Mouse (Mus musculus) limb, embryonic 14.5 days (tissue): ENCODE data around the gene Fam160a1. TPM values are rescaled to one million over a fixed set of nuclear protein-coding genes. Genes with fewer than 3 reads are reported as not detected.

Experiments used
- ATAC-seq: fragments of 200-750 bp; cut with Nextera tagmentation; 2 replicates; pipeline ENCODE4 v1.8.0; 2017; ENCODE audit warnings: low read depth, moderate number of reproducible peaks, moderate TSS enrichment; ENCODE audit not compliant: low FRiP score
- DNase-seq: peaks from one replicate; pipeline ENCODE4 v3.0.0-alpha.2; 2015; ENCODE audit warnings: low spot score
- H3K27ac ChIP-seq: fragments of 300-500 bp; sonication (generic); replicated peaks from 2 replicates; pipeline ENCODE4 v1.5.1; 2014; ENCODE audit warnings: low read depth, mild to moderate bottlenecking, low read length, moderate library complexity, mixed read lengths
- H3K27me3 ChIP-seq: fragments of 300-500 bp; sonication (generic); 2 replicates; pipeline ENCODE4 v1.6.1; 2014; ENCODE audit warnings: low read length, mixed read lengths; ENCODE audit not compliant: control insufficient read depth, insufficient read depth
- H3K36me3 ChIP-seq: fragments of 300-500 bp; sonication (generic); 2 replicates; pipeline ENCODE4 v1.6.1; 2014; ENCODE audit warnings: mild to moderate bottlenecking, low read length, moderate library complexity, mixed read lengths; ENCODE audit not compliant: control insufficient read depth, insufficient read depth
- H3K4me1 ChIP-seq: fragments of 300-500 bp; sonication (generic); 2 replicates; pipeline ENCODE4 v1.6.1; 2014; ENCODE audit warnings: antibody characterized with exemption, low read length, mixed read lengths; ENCODE audit not compliant: control insufficient read depth, insufficient read depth
- H3K4me2 ChIP-seq: fragments of 300-500 bp; sonication (generic); replicated peaks from 2 replicates; pipeline ENCODE4 v1.6.1; 2014; ENCODE audit warnings: low read depth, mild to moderate bottlenecking, low read length, moderate library complexity; ENCODE audit not compliant: severe bottlenecking
- H3K4me3 ChIP-seq: fragments of 300-500 bp; sonication (generic); replicated peaks from 2 replicates; pipeline ENCODE4 v1.5.1; 2014; ENCODE audit warnings: low read length
- H3K9ac ChIP-seq: fragments of 300-500 bp; sonication (generic); 2 replicates; pipeline ENCODE4 v1.6.1; 2014; ENCODE audit warnings: mild to moderate bottlenecking, low read depth, low read length, moderate library complexity; ENCODE audit not compliant: severe bottlenecking
- H3K9me3 ChIP-seq: fragments of 300-500 bp; sonication (generic); 2 replicates; pipeline ENCODE4 v1.6.1; 2016; ENCODE audit warnings: low read length; ENCODE audit not compliant: control insufficient read depth
- POLR2A ChIP-seq: fragments of 200-500 bp; IDR thresholded peaks from 2 replicates; pipeline ENCODE4 v1.8.0; 2012; ENCODE audit warnings: inconsistent platforms, mild to moderate bottlenecking, moderate library complexity, borderline replicate concordance; ENCODE audit not compliant: insufficient read depth, insufficient read length; ENCODE audit errors: extremely low read depth
- WGBS: fragments of 180-500 bp; shearing (Covaris S2); extraction: QIAGEN DNeasy Blood & Tissue Kit; methylation state at CpG from one replicate; pipeline ENCODE4 v1.1.7; 2014; 5-methylcytosine and 5-hydroxymethylcytosine counted together
- polyA plus RNA-seq, 2 experiments: library from polyadenylated mRNA; depleted of rRNA in 1 of 2; stranded (reverse) in 1 of 2; unstranded in 1 of 2; fragments of >200 nt; fragmentation: Nextera tagmentation in 1 of 2; extraction: Ambion mirVana in 1 of 2; gene quantifications; 2 replicates each; pipeline versions ENCODE4 v1.2.1 to v1.2.3; 2012 to 2014

Gene Fam160a1
- polyA plus RNA-seq, 2 experiments = 4.3 to 6.2 TPM

DNA sequence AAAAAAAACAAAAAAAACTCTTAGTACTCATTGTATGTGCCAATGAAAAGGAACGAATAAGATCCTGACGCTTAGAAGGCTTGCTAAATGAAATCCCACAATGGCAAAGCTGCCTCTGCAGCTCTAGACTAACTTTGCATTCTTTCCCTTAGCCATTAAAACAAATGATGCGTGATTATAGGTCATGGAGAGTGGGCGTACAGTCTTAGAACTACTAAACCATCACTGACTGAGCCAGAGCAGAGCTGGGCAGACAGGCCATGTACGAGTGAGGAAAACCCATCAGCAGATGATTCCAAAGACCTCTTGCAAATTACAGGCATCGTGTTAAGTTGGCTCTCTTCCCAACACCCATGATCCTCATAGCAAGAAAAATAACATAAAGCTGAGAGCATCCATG is 10.7 kb upstream of the Fam160a1 start:
- TF ChIP-seq POLR2A = no peak

DNA sequence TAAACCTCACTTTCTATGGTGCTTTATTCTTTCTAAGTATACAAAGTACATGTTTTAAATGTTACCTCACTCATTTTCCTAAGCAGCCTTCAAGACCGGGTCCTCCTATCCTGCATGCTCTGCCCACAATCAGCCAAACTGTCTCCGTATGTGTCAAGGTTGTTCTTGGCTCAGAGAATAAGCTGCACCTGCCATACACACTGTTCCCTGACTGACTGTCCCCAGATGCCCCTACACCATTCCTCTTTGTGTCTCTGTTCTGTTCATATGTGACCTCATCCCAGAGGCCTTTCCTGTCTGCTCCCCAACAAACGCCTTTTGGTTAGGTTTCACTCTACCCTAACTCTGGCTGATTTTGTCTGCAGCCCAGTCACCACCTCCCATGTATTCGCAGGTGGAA is 10.2 kb upstream of the Fam160a1 start:
- WGBS = 66% methylated on average over 4 of the region's 4 CpGs
- H3K4me3 ChIP-seq = no peak overlapping the region
- H3K9me3 ChIP-seq = no peaks in the 10 kb centered on the region
- no peaks in the 10 kb centered on the region for H3K27me3 ChIP-seq
- ATAC-seq (no peak), DNase-seq (no peak)
- H3K4me2 ChIP-seq = no peak overlapping the region
- no peak overlapping the region for H3K9ac ChIP-seq
- H3K4me1 ChIP-seq = no peaks in the 10 kb centered on the region; the same call in 1 of the 2 replicates
- TF ChIP-seq POLR2A = no peak
- no peaks in the 10 kb centered on the region for H3K36me3 ChIP-seq
- 0 out of 2 replicates have a peak overlapping the region, but pooled peaks have one; percentile 38 for H3K27ac ChIP-seq

More for the DNA sequence above, 10.7 kb upstream of the Fam160a1 start:
- Histone ChIP-seq H3K36me3 (no peaks in the 10 kb centered on the region), H3K9me3 (no peaks in the 10 kb centered on the region), H3K9ac (no peak overlapping the region), H3K4me2 (no peak overlapping the region), H3K27ac (0 out of 2 replicates have a peak overlapping the region, but pooled peaks have one; percentile 38), H3K27me3 (no peaks in the 10 kb centered on the region), H3K4me3 (no peak overlapping the region), H3K4me1 (no peaks in the 10 kb centered on the region; the same call in 1 of the 2 replicates)
- ATAC-seq (no peak), DNase-seq (no peak)
- 72% methylated on average over 6 of the region's 6 CpGs for WGBS

DNA sequence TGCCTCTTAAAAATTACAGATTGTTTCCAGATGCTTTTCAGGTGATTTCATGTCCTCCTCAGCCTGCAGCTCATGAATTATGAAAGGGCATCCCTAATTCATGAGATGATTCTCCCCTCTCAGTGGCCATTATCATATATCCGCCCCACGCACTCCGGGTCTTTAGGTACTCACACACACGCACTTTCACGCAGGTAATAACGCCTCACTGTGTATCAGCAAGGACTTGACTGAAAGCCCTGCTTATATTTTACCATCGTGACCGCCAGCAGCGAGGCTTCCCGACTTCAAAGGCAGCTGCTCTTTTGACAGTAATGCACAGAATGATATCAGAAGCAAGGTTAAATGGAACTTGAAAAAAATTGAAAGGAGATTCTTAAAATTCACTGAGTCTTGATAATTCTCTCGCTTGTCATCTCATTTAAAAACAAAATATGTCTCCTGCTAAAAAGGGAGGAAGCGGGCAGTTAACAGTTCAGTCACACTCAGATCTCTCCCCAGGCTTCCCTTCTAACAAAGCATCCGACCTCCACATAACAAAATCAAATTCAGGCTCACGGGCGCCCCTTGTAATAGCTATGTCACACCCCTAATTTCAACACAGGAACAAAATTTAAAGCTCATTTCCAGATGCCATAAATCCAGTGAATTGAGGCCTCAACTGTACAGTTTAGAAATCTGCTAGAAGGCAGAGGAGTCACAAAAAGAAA is 3.9 kb upstream of the Fam160a1 start:
- DNase-seq (no peak), ATAC-seq (no peak)
- Histone ChIP-seq H3K36me3 (no peaks in the 10 kb centered on the region), H3K27me3 (no peaks in the 10 kb centered on the region), H3K27ac (no peak overlapping the region), H3K9ac (no peak overlapping the region), H3K4me1 (peaks cover 2% of the 10 kb centered on the region; the same call in 1 of the 2 replicates), H3K4me2 (no peak overlapping the region), H3K9me3 (no peaks in the 10 kb centered on the region), H3K4me3 (no peak overlapping the region)
- 37% methylated on average over 15 of the region's 15 CpGs for WGBS
- TF ChIP-seq POLR2A = no peak

DNA sequence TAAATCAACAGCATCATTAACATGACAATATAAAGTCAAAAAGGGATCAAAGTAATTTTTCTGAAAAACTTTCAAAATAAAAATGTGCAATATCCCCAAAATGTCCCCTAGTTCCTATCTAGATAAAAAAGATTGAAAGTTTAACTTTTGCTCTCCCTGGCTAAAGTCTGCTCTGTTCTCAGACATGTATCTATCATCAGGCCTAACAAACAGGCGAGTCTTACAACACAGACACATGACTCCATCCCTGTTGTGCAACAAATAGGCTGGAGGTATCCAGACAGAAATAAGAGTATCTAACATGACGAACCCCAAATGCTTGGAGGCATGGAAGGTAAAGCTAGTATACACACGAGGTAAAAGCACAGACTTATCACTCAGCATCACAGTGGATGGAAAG is 2.2 kb upstream of the Fam160a1 start:
- no peak for TF ChIP-seq POLR2A
- H3K9ac ChIP-seq = no peak overlapping the region
- peaks cover 2% of the 10 kb centered on the region; the same call in 1 of the 2 replicates for H3K4me1 ChIP-seq
- H3K9me3 ChIP-seq = no peaks in the 10 kb centered on the region
- ATAC-seq = no peak
- no peak overlapping the region for H3K27ac ChIP-seq
- no peak overlapping the region for H3K4me2 ChIP-seq
- H3K36me3 ChIP-seq = no peaks in the 10 kb centered on the region
- H3K4me3 ChIP-seq = no peak overlapping the region
- DNase-seq = no peak
- no peaks in the 10 kb centered on the region for H3K27me3 ChIP-seq
- 79% methylated on average over 3 of the region's 3 CpGs for WGBS

DNA sequence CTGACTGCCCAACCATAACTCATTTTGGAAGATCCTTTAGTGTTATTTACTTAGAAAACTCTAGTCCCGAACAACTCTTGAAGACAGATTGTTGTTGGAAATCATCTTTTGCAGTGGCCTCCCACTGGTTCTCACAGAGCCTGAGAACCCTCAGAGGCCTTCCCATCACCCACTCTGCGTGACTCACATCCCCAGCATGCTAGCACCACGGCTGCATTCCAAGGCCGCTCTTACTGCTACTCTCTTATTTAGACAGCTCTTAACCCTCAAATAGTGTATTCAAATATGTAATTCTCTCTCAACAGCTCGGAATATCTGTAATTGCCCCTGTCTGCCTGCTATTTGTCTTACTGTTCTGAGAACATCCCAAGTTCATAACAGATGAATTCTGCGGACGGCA is 2.9 kb downstream of the Fam160a1 start:
- H3K9me3 ChIP-seq = no peaks in the 10 kb centered on the region
- WGBS = 70% methylated on average over 7 of the region's 7 CpGs
- H3K27me3 ChIP-seq = no peaks in the 10 kb centered on the region
- DNase-seq (no peak), ATAC-seq (no peak)
- H3K4me1 ChIP-seq = no peaks in the 10 kb centered on the region
- no peak for TF ChIP-seq POLR2A
- H3K4me2 ChIP-seq = no peak overlapping the region
- H3K9ac ChIP-seq = no peak overlapping the region
- no peak overlapping the region for H3K4me3 ChIP-seq
- H3K36me3 ChIP-seq = no peaks in the 10 kb centered on the region
- no peak overlapping the region for H3K27ac ChIP-seq
